Mouse (Mus musculus) right cerebral cortex, postnatal 4 days (tissue): Measurements from ENCODE around the gene Pnrc1.
"Not testable (repeated sequence)": the region's sequence is repeated elsewhere in the genome, so short reads cannot be mapped to it uniquely, and the experiment has no call there.

ENCODE experiments used
- DNase-seq: peaks from one replicate; pipeline ENCODE4 v3.0.0-alpha.2; 2022

The Pnrc1 gene

DNA sequence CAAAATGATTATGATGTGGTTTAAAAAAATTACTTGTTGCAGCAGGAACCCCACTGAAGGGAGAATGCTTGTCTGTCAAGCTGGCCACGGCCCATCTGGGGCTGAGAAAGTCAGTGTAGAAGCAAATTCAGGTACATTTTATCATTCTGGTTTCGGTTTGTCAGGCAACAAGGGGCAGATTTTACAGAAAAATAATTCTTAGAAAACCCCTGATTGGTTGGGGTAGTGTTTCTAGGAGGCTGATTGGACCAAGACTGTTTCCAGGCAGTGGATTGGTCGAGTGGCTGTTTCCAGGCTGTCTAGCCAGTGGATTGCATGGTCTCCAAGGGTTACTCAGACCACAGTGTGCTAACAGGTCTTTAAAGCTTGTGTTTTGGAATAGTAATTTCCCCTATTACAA, at the start of gene Pnrc1:
Gene Pnrc1, minus strand, starts transcription at position 162 of the 400 bp plus-strand sequence.
- no peak for DNase-seq

GRCm38 (mm10) chr4:33337999-33338398, 48.0 kb upstream of the Pnrc1 start:
- no peak for DNase-seq

- DNase-seq, result no peak
These were observed 43.0 kb upstream of the Pnrc1 start for GRCm38 (mm10) chr4:33332956-33333455.

DNA sequence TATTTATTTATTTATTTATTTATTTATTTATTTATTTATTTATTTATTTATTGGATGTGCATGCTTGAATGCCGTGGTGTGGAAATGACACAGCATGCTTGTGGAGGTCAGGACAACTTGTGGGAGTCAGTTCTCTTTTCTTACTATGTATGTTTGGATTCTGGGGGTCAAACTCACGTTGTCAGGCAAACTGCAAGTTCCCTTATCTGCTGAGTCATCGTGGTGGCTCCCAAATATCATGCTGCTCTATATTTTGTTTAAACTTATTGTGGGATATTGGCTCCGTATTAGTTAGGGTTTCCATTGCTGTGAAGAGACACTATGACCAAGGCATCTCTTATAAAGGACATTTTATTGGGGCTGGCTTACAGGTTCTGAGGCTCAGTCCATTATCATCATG, 41.2 kb upstream of the Pnrc1 start:
- no peak for DNase-seq

DNA sequence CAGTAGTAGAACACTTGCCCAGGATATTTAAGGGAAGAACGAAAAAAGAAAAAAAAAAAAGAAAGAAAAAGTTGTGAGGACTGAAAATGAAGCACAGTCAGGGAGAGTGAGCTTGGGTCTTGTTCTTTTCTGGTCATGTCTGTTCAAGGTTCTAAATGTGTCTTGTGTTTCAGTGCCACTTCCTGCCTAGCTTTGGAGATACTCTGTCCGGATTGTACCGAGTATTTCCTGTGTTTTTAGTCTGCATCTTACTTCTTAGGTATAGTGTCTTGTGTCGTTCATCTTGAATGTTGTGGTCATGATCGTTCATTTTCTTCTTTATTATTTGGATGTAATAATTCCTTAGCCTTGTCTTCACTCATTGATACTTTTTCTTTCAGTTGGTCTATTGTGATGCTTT, 25.9 kb upstream of the Pnrc1 start:
- DNase-seq, result no peak

GRCm38 (mm10) chr4:33314150-33314549, 24.2 kb upstream of the Pnrc1 start:
- not testable (repeated sequence) for DNase-seq

DNA sequence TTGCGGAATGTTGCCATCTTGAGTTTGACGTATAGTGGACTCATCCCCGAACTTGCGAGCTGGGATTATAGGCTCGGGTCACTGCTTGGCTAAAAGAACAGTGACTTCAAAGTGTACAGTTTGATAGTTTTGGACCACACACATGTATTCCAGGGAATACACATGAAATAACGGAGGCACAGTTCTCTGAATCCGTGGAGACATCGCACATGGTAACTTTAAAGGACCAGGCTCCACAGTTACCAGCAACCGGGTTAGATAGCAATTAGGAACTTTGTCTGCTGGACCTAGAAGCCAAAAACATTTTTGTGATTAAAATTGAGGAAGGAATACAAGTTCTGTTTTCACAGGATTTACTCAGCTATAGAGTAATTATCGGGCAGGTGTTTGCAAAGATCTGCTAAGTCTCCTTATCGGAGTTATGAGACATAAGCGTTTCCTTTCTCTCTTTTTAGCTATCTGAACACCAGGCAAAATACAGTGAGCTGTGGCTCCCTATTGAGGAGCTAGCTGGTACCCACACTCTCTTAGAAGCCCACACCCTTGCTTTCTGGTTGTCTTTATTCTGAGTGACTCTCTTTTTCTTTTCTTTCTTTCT, 21.0 kb upstream of the Pnrc1 start:
- DNase-seq, result no peak

DNA sequence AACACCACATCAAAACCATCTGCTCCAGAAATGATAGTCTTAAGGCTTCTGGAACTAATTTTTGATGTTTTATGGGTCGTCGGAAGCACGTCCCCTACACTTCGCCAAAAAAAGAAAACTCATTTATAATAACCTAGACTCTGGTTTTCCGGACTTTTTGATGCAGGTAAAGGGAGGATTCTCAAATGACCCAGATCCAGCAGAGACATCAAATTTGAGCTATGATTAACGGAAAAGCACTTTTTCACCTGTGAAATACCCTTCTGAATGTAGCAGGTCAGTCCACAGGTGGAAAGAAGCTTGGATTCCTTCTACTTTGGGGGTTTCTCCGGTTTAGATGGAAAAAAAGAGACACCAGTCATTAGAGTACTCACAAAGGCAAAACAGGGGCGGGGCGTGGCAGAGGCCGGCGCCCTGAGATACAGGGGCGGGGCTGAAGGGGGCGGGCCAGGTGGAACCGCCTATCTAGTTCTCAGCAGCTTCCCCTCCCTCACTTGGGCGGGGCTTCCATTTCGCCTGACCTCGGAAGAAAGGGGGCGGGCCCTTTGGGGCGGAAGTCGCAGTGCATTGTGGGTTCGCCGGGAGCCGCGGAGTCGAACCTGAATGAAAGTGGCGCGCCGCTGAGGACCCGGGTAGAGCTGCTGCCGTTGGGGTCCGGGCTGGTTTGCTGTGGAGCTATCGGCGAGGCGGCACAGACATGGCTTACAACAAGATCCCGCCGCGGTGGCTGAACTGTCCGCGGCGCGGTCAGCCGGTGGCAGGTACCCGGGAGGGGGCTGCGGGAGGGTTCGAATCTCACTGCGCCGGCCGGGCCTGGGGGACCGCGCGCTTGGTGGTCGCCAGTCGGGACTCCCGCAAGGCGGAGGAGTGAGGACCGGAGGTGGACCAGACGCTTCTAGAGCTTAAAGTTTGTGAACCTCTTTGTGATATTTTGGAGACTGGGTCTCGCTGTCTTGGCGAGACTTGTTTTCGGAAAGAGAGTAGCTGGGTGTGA, 20.1 kb upstream of the Pnrc1 start, which contains the start of gene Rngtt:
Gene Rngtt, plus strand, starts transcription at position 548 of the 994 bp plus-strand sequence.
- peak; percentile 89 for DNase-seq

DNA sequence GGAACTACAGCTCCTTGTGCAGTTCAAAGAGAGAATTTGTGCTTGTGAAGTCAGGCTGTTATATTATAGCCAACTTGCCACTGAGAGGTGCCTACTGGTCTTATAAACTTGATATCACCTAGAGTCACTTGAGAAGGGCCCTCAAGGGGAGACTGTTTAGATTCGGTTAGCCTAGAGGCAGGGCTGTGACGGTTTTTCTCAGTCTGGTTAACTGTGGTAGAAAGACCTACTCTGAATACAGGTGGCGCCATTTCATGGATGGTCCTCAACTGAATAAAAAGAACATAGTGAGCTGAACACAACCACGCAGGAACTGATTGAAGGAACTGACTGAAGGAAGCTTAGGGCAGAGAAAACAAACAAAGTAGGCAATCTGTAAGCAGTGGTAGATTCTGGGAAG, 17.2 kb upstream of the Pnrc1 start:
- no peak for DNase-seq

DNA sequence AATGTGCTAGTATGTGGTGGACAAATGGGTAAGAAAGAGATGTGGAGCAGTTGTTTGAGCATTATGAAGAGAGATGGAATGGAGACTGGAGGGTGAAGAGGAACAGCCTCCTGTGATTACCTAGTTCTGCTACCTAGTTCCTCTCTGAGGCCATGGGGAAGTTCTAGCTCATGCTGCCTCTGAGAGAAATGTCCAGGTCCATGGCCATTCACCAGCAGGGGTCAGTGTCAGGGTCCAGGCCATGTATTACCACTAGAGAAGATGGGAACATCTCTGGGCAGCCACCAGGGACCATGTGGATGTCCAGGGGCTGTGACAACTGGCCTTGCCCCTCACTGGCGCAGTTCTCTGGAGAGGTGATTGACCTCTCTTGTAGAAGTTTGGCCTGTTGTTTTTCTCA, 13.1 kb upstream of the Pnrc1 start:
- DNase-seq, result no peak

DNA sequence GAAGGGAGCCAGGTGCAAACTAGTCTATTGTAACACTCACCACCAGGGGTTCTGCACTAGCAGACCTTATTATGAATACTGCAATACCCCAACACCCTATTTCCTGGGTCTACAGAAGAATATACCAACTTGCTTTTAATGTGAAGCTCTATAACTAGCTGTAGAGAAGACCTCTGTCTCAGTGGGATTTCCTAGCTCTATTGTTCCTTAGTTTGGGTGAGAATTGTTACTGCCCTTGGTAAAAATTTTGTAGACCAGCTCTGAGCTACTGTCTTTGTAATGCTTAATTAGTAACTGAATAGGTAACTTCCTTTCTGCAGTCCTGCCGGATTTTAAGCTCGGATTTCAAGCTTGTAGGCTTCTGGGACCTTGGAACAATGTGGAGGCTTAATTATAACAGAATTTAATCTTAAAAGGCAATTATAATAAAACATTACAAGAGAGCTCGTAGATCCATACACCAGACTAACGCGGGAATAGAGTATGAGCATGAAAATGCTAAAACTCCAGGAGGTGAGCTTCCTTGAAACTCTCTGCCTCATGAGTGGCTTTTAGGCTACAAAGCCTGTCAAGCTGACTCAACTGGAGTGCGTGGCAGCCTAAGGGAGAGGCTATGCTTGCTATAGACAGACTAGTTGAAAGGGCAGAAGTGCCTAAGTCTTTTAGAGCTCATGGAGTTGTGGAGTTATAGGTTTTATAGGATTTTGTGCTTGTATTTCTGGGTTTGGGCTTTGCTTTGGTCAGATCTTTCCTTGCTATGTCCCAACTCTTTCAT, 11.1 kb upstream of the Pnrc1 start:
- not testable (repeated sequence) for DNase-seq

DNA sequence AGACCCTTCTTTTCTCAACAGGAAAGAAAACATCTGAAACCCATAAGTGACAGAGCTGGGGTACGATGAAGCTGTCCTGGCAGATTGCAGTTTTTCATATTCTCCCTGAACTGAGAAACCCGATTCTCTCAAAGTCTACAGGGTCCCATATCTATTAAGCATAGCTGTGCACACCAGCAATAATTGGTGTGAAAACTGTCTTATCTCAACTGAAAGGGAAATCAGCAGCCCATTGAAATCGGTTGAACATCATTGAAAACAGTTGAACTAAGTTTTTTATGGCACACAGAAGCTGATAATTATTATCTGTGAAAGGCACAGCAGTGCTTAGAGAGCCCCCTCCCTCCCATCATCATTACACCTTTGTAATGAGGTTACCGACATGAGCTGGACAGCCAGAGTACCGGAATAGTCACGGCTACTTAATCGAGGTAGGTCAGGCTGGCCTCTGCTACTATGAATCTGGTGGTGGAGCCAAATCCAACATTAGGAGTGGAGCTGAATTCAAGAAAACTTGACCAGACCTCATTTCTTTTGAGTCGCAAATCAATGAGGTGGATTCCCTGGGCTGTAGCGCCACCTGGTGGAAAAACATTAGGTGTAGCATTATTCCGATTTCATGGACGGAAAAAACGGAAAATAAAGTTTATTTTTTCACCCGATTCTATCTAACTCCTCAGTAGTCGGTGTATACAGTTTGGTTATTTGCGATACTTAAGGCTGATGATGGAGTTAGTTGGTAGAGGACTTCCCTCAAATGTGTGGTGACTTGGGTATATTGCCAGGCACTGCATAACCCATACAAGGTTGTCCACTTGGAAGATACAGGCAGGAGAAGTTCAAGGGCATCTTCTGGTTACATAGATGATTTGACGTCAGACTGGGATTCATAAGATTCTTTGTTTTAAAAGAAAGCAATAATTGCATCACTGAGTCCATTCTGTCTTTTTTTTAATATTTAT, 2.7 kb upstream of the Pnrc1 start:
- DNase-seq, result peak; percentile 89

GRCm38 (mm10) chr4:33290878-33291277, 915 bp upstream of the Pnrc1 start:
- DNase-seq, result no peak

DNA sequence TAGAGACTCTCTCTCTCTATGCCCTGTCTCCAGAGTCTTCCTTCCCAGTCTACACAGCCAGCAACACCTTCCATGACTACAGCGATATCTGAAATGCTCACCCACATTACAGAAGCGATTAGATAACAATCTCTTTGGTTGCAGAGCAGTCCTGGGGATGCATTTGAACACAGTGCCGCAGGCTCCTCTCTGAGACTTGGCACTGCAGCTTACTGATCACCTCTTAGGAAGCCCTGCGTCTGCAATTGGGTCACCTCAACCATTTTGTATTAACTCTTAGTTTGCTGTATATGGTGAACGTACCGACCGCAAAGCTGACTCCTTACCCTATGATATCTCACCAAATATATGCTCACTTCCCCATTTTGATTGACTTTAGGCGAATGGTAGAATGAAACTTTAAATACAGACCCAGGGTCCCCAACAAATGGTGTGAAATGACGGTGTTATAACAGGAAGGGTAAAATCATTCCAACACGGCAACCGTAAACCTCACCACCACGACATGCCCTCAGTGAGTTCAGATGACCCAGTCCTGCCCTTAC, 785 bp downstream of the Pnrc1 start:
- no peak for DNase-seq

GRCm38 (mm10) chr4:33285448-33285847, 4.5 kb downstream of the Pnrc1 start:
- DNase-seq, result no peak

GRCm38 (mm10) chr4:33284083-33284880, 5.7 kb downstream of the Pnrc1 start:
- DNase-seq, result no peak

DNA sequence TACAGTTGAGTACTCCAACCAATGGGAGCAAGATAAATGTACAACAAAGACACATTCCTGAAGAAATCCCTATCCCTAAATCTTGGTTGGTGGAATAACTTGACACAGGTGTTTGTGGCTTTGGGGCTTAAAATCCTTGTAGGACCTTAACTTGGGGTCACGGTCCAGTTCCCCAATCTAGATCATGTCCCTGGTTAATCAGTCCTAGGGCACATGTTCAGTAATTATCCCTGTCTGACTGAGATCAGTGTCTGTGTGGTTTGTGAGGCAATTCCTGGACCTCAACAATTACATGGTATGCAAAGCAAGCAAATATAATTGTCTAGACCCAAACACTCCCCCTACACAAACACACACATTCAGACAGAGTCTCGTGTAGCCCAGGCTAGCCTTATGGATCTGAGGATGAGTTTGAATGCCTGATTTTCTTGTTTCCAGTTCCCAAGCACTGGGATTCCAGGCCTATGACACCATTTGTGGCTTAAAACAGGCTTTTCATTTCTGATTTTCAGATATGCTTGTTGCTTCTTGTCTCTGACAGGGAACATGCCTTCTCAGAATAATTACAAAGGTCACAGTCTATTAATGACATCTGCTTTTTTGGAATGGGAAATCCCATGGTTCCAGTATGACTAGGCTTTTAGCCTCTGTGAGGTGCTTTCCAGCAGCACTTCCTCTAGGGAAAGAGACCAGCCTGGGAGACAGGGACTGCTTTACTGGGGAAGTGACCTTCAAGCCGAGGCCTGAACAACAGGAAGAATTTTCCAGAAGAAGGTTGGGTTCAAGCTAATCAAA, 7.9 kb downstream of the Pnrc1 start:
- no peak for DNase-seq

GRCm38 (mm10) chr4:33273437-33273836, 16.5 kb downstream of the Pnrc1 start:
- DNase-seq, result no peak

DNA sequence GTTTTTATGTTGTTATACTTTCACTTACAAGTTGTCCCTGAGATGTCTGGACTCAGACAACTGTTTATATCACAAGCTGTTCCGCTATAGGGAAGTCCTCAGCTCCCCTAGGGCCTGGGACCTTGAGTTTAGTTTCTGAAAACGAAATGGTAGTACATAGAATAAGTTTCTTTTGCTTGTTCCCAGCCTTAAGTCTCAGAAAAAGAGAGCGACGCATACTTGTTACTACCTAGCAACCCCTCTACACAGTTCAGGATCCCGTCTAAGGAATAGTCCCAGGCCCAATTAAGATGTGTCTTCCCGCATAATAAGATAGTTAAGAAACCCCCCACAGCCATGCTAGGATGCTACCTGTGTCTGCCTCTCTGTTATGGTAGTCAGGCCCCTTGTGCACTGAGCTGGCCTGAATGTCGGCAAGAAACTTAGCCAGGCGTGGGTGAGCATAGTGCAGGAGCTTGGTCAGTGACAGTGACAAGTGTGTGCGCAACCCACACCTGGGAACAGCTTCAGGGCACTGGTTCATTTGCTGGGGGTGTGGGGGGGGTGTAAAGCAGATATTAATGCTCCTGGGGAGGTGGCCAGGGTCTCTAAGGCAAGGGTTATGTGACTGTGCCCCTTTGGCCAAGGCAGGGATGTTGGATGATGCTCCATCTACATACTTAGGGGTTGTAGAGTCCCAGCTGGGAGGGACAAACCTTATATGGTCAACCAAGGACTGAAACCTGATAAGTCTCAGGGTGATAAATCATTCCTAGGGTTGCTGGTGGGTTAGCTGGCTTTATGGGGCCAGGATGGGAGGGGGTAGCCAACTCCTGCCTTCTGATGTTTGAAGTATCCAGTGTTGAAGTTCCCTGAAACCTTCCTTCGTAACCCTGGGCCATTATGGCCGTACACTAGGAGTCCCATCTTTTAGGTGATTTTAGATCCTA, 19.3 kb downstream of the Pnrc1 start:
- DNase-seq, result no peak
